Mouse (Mus musculus) testis, adult 2 months (tissue): ENCODE results near the gene Anxa5.

Experiments used
- CTCF ChIP-seq: fragments of 200-500 bp; IDR thresholded peaks from 2 replicates; pipeline ENCODE4 v1.5.1; 2012; ENCODE audit warnings: low read depth, mild to moderate bottlenecking, inconsistent platforms, low read length, moderate library complexity; ENCODE audit not compliant: control insufficient read depth, insufficient read depth, insufficient replicate concordance
- POLR2A ChIP-seq: fragments of 200-500 bp; IDR thresholded peaks from 2 replicates; pipeline ENCODE4 v1.6.1; 2012; ENCODE audit warnings: low read depth, mild to moderate bottlenecking, inconsistent platforms, low read length, moderate library complexity; ENCODE audit not compliant: control insufficient read depth

DNA sequence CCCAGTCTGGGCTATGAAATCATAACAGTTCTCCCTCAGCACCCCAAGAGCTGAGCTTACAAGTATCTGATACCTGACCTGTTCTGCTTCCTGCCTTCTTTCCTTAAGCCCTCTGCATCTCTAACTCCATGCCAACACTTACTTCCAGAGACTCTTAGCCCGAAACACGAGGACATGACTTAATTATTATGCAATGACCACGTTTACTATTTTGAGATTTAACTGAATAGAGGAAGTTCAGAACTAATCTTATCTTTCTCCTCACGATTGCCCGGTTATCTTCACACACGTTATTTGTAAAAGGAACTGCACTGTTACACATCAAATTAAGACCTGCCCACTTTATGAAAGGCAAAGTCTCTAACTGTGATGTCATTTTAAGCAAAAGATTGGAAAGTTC lies 28.8 kb downstream of the Anxa5 start:
- TF ChIP-seq CTCF (no peak), POLR2A (no peak)
